Mouse (Mus musculus) ES-Bruce4 (cell line): ENCODE results near the gene Kcnj11.

Source experiments
- CTCF ChIP-seq: IDR thresholded peaks from one replicate; pipeline ENCODE4 v1.8.1; 2011; ENCODE audit warnings: low read depth, low read length
- EP300 ChIP-seq: IDR thresholded peaks from 2 replicates; pipeline ENCODE4 v1.6.1; 2011; ENCODE audit warnings: low read depth, low read length; ENCODE audit not compliant: insufficient read depth

DNA sequence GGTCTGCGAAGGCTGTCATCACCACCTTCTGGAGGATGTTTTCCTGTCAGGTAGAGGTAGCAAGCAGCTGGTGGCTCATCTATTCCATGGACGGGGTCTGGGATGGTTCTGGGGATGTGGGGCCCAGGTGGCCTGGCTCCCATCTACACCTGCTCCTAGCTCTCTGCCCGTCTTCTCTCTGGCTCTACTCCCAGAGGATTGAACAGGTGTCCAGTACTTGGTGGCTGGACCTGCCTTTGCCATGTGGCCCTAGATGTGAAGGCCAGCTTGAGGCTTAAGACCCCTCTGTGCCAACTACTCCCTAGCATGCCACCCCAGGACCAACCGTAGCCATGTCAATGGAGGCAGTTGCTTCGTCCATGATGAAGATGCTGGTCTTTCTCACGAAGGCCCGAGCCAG, 4.9 kb upstream of the Kcnj11 start:
- TF ChIP-seq CTCF, result no peak
- TF ChIP-seq EP300, result no peak
